Mouse (Mus musculus): Measurements from ENCODE around the gene Pdzd8. TPM values are rescaled to one million over a fixed set of nuclear protein-coding genes. Genes with fewer than 3 reads are reported as not detected.
A peak's percentile ranks its signal among the peaks of the same experiment; 100 is the strongest.

Pdzd8 gene
- total RNA-seq, 2 experiments from 2014 or later: 48.7 to 49.7 TPM

DNA sequence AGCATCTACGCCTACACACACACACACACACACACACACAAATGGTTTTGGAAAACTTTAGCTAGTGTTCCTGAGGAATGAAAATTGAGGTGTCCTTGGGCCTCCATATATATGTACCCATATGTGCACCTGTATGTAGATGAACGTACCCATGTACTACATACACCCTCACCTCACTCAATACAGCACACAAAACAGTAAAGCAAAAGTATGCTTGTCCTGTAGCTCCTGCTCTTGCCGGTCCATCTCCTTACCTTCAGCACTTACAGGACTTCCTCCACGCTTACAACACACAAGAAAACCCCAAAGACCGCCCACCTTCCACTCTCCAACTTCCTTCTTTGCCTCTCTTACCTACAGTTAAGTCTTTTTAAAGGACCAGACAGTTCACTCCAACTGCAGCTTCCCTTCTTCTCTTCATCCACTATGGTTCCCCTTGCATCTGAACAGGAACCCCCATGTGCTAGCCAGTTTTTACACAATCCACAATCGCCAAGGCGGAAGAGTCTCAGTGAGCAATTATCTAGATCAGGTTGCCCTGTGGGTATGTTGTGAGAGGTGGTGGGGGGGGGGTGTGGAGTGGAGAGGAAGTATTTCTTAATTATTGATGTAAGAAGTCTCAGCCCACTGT is 4.8 kb upstream of the Pdzd8 start:
- Histone ChIP-seq H3K4me3 (no peak overlapping the region), H3K27ac (no peak overlapping the region)
- DNase-seq (ENCODE audit: low spot score in 2 of 2): no peak
- TF ChIP-seq CTCF (conservative IDR thresholded peaks at IDR 0.05): no peak

DNA sequence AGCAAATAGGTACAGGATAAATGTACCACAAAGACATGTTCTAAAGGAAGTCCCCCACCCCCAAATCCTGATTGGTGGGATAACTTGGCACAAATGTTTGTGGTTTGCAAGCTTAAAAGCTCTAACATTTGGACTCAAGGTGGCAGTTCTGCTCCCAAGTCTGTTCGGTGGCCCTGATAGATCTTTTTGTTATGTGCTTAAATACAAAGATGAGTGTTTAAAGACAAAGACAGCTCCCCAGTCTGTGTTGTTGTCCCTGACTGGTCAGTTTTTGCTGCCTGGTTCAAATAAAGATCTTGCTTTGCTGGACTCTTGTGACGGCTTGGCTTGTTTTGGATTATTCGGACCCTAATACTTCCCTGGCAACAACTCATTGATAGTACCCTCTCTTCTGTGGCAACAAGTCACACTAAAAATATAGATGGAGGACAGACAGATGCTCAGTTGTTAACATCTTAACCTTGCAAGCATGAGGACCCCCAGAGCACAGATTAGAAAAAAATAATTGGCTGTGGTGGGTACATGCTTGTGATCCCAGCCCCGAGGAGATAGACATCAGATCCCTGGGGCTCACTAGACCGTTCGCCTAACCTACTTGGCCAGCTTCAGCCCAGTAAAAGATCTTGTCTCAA is 3.9 kb upstream of the Pdzd8 start:
- TF ChIP-seq CTCF (conservative IDR thresholded peaks at IDR 0.05): no peak
- no peak overlapping the region for H3K27ac ChIP-seq
- DNase-seq (ENCODE audit: low spot score in 2 of 2): no peak
- H3K4me3 ChIP-seq: no peak overlapping the region

DNA sequence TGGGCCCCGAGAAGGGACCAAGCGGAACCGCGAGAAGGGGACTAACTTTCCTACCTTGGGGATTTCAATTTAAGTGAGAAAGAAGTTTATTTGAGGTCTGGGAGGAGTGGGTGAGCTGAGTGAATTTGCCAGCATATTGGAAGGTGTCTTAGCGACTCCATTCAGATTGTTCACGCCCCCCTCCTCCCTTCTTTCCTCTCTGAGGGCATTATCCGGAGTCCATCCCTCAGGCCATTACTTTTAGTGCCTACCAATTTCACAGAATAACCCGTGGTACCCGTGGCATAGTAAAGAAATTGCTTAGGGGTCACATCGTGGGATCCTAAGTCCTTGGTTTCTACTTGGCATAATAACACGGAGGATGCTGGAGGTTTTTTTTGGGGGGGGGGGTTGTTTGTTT is 745 bp upstream of the Pdzd8 start:
- Histone ChIP-seq H3K27ac (peak overlapping the region; percentile 96), H3K4me3 (peak overlapping the region; percentile 90)
- no peak for TF ChIP-seq CTCF (conservative IDR thresholded peaks at IDR 0.05)
- no peak for DNase-seq (ENCODE audit: low spot score in 2 of 2)

DNA sequence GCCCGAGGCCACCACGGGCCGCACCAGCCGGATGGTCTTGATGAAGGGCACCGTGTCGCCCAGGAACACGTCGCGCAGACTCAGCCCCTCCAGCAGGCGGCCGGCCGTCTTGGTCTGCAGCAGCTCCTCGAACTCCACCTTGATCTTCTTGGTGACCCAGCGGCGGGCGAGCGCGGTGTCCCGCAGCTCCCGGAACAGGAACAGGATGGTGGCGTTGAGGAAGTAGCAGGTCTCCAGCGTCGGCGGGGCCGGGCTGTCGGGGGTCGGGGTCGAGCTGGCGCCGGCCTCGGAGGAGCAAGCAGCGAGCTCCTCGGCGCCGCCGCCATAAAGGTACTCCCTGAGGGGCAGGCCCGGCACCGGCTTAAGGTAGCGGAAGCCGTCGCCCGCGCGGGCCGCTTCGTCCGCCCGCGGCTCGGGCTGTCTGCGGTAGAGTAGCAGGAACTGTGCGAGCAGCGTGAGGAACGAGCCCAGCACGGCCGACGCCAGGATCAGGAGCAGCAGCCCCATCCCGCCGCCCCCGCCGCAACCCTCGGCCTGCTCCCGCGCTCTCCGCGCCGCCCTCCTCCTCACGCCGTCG is 411 bp downstream of the Pdzd8 start:
- DNase-seq (ENCODE audit: low spot score in 2 of 2): peak in 1 of 2 experiments; percentile 41
- peak overlapping the region; percentile 90 for H3K4me3 ChIP-seq

DNA sequence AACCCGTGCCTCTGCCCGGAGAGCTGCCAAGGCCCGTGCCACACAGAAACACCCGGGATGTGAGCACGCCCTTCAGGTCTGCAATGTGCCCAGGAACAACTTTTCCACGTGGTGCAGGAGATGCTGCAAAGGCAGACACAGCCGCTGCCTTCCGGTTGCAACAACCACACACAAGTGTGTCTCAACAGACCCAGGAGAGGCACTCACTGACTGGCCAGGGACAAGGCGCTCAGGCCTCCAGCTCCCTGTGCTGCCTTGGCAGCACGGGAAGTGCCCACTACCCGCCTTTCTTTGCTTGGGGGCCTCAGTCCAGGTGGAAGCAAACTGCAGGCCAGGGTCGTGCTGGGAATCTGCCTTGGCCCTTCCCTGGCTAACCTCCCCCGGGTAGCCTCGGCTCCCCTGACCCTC is 1.3 kb downstream of the Pdzd8 start:
- peak in 1 of 2 experiments; percentile 15 for DNase-seq (ENCODE audit: low spot score in 2 of 2)
- no peak for TF ChIP-seq CTCF (conservative IDR thresholded peaks at IDR 0.05)
- Histone ChIP-seq H3K27ac (peak overlapping the region; percentile 96), H3K4me3 (peak overlapping the region; percentile 90)

More for the DNA sequence above, 411 bp downstream of the Pdzd8 start:
- peak; percentile 51 for TF ChIP-seq CTCF (conservative IDR thresholded peaks at IDR 0.05)
- peak overlapping the region; percentile 96 for H3K27ac ChIP-seq

DNA sequence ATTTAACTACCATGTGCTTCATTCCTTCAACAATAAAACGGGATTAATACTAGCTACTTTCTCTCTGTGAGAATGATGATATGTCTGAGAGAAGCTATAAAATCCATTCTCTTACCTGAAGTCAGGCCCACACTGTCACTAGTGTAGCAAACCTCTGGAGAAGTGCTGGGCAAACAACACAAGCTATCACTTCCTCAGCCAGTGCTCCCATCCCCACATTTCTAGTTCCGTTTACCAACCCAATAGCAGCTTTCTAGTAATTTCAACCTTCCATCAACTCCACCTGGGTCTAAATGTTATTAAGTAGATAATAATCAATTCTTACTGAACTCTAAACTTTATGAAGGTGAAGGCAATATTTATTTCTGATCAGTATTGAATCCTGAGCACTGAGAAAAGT is 2.6 kb downstream of the Pdzd8 start:
- Histone ChIP-seq H3K27ac (no peak overlapping the region), H3K4me3 (peak overlapping the region; percentile 90)
- no peak for DNase-seq (ENCODE audit: low spot score in 2 of 2)
- TF ChIP-seq CTCF (conservative IDR thresholded peaks at IDR 0.05): no peak

DNA sequence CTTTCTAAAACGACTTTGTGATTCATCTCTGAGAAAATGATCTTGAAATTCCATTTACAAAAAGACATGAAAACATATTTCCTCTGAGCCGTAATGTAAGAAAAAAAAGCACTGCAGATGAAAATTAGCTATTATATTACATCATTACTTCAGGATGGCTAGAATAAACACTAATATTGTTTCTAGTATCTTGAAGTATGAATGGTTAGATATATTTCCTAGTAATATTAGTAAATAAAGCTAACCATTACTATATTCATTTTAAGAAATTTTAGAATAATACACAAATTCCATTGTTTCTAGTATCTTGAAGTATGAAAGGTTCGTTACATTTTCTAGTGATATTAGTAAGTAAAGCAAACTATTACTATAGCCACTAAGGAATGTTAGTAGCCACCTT is 5.7 kb downstream of the Pdzd8 start:
- Histone ChIP-seq H3K27ac (no peak overlapping the region), H3K4me3 (no peak overlapping the region)
- no peak for DNase-seq (ENCODE audit: low spot score in 2 of 2)
- no peak for TF ChIP-seq CTCF (conservative IDR thresholded peaks at IDR 0.05)

DNA sequence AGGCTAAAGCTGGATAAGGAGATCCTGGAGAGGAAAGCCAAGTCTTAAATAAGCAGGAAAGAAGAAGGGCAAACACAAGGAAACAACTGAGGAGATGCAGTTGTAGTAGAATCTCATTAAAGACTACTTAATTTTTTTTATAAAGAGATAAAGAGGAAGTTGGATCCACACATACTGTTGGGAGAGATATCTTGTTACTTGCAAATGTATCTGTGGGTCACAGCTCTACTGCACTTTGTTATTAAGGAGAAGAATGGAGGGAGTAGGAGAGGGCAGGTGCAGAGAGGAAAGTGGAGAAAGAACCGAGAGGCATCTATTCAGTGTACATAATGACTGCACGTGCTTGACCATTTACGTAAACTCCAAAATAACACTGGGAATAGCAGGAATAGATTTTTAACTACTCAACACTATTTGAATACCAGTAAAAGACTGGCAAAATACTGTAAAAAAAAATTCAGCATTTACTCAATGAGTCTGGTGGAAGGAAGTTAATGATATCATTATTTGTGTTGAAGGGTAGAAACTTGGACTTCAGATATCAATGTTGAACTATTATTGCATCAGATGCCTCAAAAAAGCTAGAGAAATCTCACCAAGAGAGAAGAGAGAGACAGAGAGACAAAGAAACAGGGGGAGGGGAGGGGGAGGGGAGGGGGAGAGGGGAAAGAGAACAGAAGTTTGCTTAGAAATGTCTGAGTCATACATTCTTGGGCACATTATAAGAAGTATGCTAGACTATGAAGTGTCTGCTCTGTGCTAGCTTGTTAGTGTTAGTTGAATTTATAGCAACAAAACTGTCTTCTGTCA is 7.5 kb downstream of the Pdzd8 start:
- no peak overlapping the region for H3K27ac ChIP-seq
- no peak overlapping the region for H3K4me3 ChIP-seq
- no peak for TF ChIP-seq CTCF (conservative IDR thresholded peaks at IDR 0.05)
- no peak for DNase-seq (ENCODE audit: low spot score in 2 of 2)

DNA sequence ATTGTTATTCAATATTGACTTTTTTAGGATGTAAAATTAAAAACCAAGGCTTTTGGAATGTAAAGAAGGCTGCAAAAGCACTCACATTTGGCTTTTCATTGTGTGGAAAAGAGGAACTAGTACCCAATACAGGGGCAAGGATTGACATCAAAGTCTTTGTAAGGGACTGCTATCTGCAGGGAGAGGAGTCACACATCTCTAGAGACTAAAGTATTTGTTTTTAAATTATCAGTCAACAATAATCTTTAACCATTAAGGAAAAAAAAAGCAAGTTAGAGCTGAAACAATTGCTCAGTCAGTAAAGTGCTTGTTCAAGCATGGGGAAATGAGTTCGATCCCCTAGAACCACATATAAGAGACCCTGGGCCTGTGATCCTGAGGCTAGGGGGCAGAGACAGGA is 8.9 kb downstream of the Pdzd8 start:
- no peak for TF ChIP-seq CTCF (conservative IDR thresholded peaks at IDR 0.05)
- no peak for DNase-seq (ENCODE audit: low spot score in 2 of 2)
- no peak overlapping the region for H3K27ac ChIP-seq
- H3K4me3 ChIP-seq: no peak overlapping the region

DNA sequence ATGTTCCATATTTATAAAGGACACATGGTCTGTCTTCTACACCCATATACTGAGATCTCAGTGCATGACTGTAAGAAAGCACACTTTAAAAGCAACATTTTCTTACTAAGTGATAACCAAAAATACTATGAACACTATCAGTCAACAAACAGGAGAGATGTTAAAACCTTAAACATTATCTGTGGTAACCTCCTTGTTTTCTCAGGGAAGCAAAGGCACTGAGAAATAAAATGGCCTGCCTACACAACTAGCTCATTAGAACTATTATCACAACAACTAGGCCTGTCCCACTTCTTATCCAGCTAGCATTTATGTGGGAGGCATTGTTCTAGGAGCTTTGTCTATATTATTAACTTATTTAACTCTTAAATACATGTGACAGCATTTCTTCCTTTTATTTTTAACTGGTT is 14.8 kb downstream of the Pdzd8 start:
- no peak overlapping the region for H3K27ac ChIP-seq
- no peak for DNase-seq (ENCODE audit: low spot score in 2 of 2)
- no peak for TF ChIP-seq CTCF (conservative IDR thresholded peaks at IDR 0.05)
- no peak overlapping the region for H3K4me3 ChIP-seq

DNA sequence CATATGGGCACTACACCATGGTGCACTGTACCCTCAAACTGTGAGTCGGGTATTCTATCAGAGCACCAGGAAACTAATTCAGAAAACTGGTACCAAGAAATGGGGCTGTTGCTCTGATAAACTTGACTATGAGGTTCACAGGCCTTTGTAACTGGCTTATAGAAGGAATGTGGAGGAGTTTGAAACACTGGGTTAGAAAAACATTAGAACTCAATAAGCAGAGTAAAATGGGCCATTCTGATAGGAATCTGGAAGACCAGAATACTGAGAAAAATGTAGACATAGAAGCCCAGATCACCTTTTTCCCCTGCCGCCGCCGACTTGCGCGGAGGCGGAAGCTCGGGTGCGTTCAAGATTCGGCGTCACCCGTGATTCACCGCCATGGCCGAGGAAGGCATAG is 23.6 kb downstream of the Pdzd8 start, which contains the start of gene Rps12-ps3:
Rps12-ps3 (plus strand) TSS at position 301 of the 400 bp plus-strand sequence.
- no peak for TF ChIP-seq CTCF (conservative IDR thresholded peaks at IDR 0.05)
- Histone ChIP-seq H3K4me3 (no peak within 1 kb of the TSS), H3K27ac (no peak within 1 kb of the TSS)
- DNase-seq (ENCODE audit: low spot score in 2 of 2): no peak

DNA sequence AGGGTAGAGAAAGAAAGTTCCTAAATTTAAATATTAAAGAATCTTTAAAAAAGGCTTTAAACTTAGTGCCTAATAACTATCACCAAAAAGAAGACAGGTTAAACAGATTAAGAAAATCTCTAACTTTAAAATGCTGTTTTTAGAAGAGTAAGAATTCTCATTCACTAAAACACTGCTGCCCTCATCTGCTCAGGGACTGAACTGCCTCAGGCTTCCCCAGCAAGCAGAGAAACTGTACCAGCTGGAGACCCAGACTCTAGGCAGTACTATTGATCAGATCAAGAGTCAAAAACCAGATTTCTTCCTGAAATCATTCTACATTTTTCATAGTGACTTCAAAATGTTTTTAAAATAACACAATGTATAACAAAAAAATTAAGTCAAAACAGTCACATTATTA is 29.0 kb downstream of the Pdzd8 start:
- DNase-seq (ENCODE audit: low spot score in 2 of 2): peak; percentile 32 to 63
- TF ChIP-seq CTCF (conservative IDR thresholded peaks at IDR 0.05): peak; percentile 94
- Histone ChIP-seq H3K27ac (no peak overlapping the region), H3K4me3 (no peak overlapping the region)

DNA sequence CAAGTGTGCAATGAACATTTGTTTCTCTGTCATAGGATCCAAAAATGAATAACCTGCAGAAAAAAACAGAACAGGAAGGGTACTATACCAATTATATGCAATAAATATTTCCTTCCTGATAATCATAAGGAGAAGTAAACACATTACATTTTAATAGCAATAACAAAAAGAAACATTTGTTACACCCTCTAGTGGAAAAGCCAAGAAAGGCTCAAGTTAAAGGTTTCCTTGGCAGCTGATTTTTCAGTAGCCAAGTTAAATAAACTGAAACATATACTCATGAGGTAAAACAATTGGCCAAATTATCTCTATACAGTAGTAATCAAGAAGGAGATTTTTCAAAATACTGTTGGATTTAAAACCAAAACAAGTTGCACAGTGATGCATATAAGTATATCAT is 30.3 kb downstream of the Pdzd8 start:
- H3K4me3 ChIP-seq: no peak overlapping the region
- TF ChIP-seq CTCF (conservative IDR thresholded peaks at IDR 0.05): peak; percentile 75
- no peak for DNase-seq (ENCODE audit: low spot score in 2 of 2)
- H3K27ac ChIP-seq: no peak overlapping the region

Measured in layer of hippocampus, adult 2 months (tissue).